Mouse (Mus musculus): Measurements from ENCODE around the gene Dgcr2. TPM values are rescaled to one million over a fixed set of nuclear protein-coding genes. Genes with fewer than 3 reads are reported as not detected.

Gene Dgcr2
- total and polyA plus RNA-seq, 3 experiments = 20.5 to 27.8 (median 25.5) TPM

DNA sequence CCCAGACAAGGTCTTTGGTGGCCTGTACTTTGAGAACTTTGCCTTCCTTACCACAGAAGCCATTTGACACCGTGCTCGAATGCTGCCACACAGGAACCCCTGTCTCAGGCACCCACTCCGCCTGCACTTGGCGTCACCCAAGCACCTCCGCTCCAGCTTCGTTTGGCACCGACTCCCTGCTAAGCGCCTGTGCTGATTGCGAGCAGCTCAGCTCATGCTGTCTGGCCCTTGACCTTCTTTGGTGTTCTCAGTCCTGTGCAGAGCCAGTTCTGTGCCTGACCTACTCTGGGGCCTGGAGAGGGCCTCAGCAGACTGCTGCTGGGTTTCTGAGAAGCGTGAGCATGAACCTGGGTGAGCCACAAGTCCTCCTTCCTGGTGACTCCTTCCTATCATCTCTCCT is 38.4 kb upstream of the Dgcr2 start:
- no peak for TF ChIP-seq GATA2 (IDR thresholded peaks at IDR 0.05; ENCODE audit: borderline replicate concordance, low read depth, low read length)
- no peak for TF ChIP-seq GATA1 (IDR thresholded peaks at IDR 0.05; ENCODE audit: borderline replicate concordance, low read length)
- TF ChIP-seq POLR2AphosphoS5 (IDR thresholded peaks at IDR 0.05; ENCODE audit: insufficient replicate concordance, low read depth, low read length) = no peak
- no peak for TF ChIP-seq CTCF (IDR thresholded peaks at IDR 0.05; ENCODE audit: low read depth, low read length)
- TF ChIP-seq TAL1 (conservative IDR thresholded peaks at IDR 0.05; ENCODE audit: low read depth, low read length) = no peak
- Histone ChIP-seq H3K4me3 (ENCODE audit: low read depth, low read length) (no peak overlapping the region), H3K4me1 (ENCODE audit: insufficient read depth, low read depth, low read length) (peaks cover 24% of the 10 kb centered on the region), H3K9me3 (replicated peaks) (no peaks in the 10 kb centered on the region), H3K36me3 (replicated peaks) (no peaks in the 10 kb centered on the region), H3K27me3 (ENCODE audit: insufficient read depth, low read length) (peaks cover 58% of the 10 kb centered on the region)
- ATAC-seq (ENCODE audit: extremely low read depth, insufficient number of reproducible peaks, low FRiP score, poor library complexity, severe bottlenecking) (no peak), DNase-seq (ENCODE audit: low spot score) (no peak)

DNA sequence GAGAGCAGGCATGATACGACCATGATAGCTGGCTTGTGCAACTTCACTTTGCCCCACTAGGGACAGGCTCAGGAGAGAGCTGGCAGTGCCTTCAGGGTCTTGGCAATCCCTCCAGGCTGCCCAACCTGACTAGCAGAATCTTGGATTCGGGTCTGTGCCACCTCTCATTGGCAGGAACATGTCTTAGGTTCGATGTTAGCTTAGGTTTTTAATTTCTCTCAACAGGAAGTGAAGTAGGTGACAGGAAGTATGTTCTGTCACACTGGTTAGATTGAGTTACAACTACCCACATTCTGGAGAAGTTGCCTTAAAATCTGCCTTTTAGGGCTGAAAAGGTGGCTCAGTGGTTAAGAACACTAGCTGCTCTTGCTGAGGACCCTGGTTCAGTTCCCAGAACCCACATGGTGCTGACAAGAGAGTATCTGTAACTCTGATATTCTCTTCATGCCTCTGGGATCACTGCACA is 36.1 kb upstream of the Dgcr2 start:
- no peak; the same call in 1 of the 2 replicates for ATAC-seq (ENCODE audit: extremely low read depth, insufficient number of reproducible peaks, low FRiP score, poor library complexity, severe bottlenecking)
- DNase-seq (ENCODE audit: low spot score) = no peak
- no peak overlapping the region for H3K4me3 ChIP-seq (ENCODE audit: low read depth, low read length)
- H3K4me1 ChIP-seq (ENCODE audit: insufficient read depth, low read depth, low read length) = peaks cover 28% of the 10 kb centered on the region
- peaks cover 63% of the 10 kb centered on the region for H3K27me3 ChIP-seq (ENCODE audit: insufficient read depth, low read length)
- TF ChIP-seq TAL1 (conservative IDR thresholded peaks at IDR 0.05; ENCODE audit: low read depth, low read length) (no peak), CTCF (IDR thresholded peaks at IDR 0.05; ENCODE audit: low read depth, low read length) (no peak)
- H3K36me3 ChIP-seq (replicated peaks) = no peaks in the 10 kb centered on the region
- no peaks in the 10 kb centered on the region for H3K9me3 ChIP-seq (replicated peaks)

DNA sequence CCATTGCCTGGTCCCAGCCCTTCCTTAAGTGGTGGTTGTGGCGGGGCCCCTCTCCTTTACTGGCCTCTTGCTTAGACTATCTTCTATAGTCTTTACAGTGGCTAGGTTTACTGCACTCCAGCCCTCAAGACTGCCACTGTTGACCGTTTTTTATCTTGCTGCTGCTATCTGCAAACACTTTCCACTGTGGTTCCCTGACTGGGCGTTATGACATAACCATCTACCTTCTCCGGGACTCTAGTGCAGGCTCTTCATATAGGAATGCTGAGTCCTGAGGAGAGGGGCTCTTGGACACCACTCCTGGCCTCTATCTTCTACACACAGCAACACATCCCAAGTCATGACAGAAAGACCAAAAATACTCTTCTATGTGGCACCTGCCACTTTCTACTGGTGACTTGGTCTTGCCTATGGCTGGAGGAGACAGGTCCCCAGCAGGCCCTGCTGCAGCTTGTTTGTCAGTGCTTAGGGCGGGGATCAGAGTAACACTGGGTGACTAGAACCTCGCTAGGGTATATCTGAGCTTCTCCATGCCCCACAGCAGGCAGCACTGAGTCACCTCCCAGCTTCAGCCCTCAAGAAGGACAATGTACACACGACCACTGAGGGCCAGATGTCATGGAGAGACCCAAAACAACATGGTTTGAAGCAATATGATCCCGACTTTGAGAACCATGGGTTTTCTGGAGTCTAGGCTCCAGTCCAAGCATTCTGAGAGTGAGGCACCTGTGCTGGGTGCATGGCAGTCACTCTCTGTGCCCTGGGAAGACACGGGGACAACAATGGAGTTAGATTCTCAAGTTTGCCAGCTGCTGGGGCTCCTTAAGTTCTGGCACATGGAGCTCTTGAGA is 35.5 kb upstream of the Dgcr2 start:
- Histone ChIP-seq H3K9me3 (replicated peaks) (no peaks in the 10 kb centered on the region), H3K36me3 (replicated peaks) (no peaks in the 10 kb centered on the region), H3K27me3 (ENCODE audit: insufficient read depth, low read length) (peaks cover 62% of the 10 kb centered on the region), H3K4me1 (ENCODE audit: insufficient read depth, low read depth, low read length) (peaks cover 29% of the 10 kb centered on the region), H3K4me3 (ENCODE audit: low read depth, low read length) (no peak overlapping the region)
- DNase-seq (ENCODE audit: low spot score) (no peak), ATAC-seq (ENCODE audit: extremely low read depth, insufficient number of reproducible peaks, low FRiP score, poor library complexity, severe bottlenecking) (no peak)
- TF ChIP-seq GATA1 (IDR thresholded peaks at IDR 0.05; ENCODE audit: borderline replicate concordance, low read length) (no peak), TAL1 (conservative IDR thresholded peaks at IDR 0.05; ENCODE audit: low read depth, low read length) (no peak), POLR2AphosphoS5 (IDR thresholded peaks at IDR 0.05; ENCODE audit: insufficient replicate concordance, low read depth, low read length) (no peak), CTCF (IDR thresholded peaks at IDR 0.05; ENCODE audit: low read depth, low read length) (no peak), GATA2 (IDR thresholded peaks at IDR 0.05; ENCODE audit: borderline replicate concordance, low read depth, low read length) (no peak)

DNA sequence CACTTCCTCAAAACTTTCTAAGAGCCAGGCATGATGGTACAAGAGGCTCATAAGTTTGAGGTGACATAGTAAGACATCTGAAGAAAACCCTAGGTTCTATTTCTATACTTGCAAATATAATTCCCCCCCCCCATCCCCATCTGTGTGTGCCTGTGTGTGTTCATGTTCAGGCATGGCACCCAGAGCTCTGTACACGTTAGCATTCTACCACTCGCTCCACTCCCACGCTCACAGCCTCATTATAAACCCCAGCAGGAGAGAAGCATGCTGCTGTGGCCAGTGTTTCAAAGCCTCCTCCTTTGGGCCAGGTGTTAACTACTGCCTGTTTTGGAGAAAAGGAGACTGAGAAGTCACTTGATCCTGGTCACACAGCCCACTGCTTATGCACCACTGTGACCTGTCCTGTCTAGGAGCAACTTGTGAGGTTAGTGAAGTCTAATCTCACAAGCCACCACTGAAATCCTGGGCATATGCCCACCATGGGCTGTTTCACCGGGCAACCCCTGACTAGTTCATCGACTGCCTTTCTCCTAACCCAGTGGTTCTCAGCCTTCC is 33.6 kb upstream of the Dgcr2 start:
- H3K4me3 ChIP-seq (ENCODE audit: low read depth, low read length) = no peak overlapping the region
- H3K9me3 ChIP-seq (replicated peaks) = no peaks in the 10 kb centered on the region
- TF ChIP-seq GATA1 (IDR thresholded peaks at IDR 0.05; ENCODE audit: borderline replicate concordance, low read length) (no peak), GATA2 (IDR thresholded peaks at IDR 0.05; ENCODE audit: borderline replicate concordance, low read depth, low read length) (no peak), CTCF (IDR thresholded peaks at IDR 0.05; ENCODE audit: low read depth, low read length) (no peak), TAL1 (conservative IDR thresholded peaks at IDR 0.05; ENCODE audit: low read depth, low read length) (no peak), POLR2AphosphoS5 (IDR thresholded peaks at IDR 0.05; ENCODE audit: insufficient replicate concordance, low read depth, low read length) (no peak)
- H3K4me1 ChIP-seq (ENCODE audit: insufficient read depth, low read depth, low read length) = peaks cover 27% of the 10 kb centered on the region
- peaks cover 4% of the 10 kb centered on the region for H3K36me3 ChIP-seq (replicated peaks)
- ATAC-seq (ENCODE audit: extremely low read depth, insufficient number of reproducible peaks, low FRiP score, poor library complexity, severe bottlenecking) (no peak), DNase-seq (ENCODE audit: low spot score) (no peak)
- peaks cover 47% of the 10 kb centered on the region for H3K27me3 ChIP-seq (ENCODE audit: insufficient read depth, low read length)

DNA sequence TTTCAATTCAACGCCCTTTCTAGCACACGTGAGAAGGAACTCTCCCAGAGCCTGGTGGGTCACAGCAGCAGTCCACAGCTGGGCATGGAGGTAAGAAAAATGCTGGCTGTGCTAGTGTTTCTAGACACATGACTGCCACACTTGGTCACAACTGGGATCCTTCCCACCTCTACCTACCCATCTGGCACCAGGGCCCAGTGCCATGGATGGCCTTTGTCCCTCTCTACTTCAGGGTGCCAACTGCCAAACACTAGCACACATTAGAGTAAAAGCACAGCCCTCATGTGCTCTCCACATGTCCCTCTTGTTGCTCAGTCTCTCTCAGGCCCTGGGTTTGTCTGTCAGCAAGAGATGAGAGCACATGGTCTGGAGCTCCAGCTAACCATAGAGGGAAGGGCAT is 31.3 kb upstream of the Dgcr2 start:
- DNase-seq (ENCODE audit: low spot score) (no peak), ATAC-seq (ENCODE audit: extremely low read depth, insufficient number of reproducible peaks, low FRiP score, poor library complexity, severe bottlenecking) (no peak)
- H3K27me3 ChIP-seq (ENCODE audit: insufficient read depth, low read length) = peaks cover 26% of the 10 kb centered on the region
- TF ChIP-seq GATA1 (IDR thresholded peaks at IDR 0.05; ENCODE audit: borderline replicate concordance, low read length) = no peak
- no peak for TF ChIP-seq POLR2AphosphoS5 (IDR thresholded peaks at IDR 0.05; ENCODE audit: insufficient replicate concordance, low read depth, low read length)
- TF ChIP-seq CTCF (IDR thresholded peaks at IDR 0.05; ENCODE audit: low read depth, low read length) = no peak
- TF ChIP-seq TAL1 (conservative IDR thresholded peaks at IDR 0.05; ENCODE audit: low read depth, low read length) = no peak
- no peak for TF ChIP-seq GATA2 (IDR thresholded peaks at IDR 0.05; ENCODE audit: borderline replicate concordance, low read depth, low read length)
- no peaks in the 10 kb centered on the region for H3K9me3 ChIP-seq (replicated peaks)
- peaks cover 51% of the 10 kb centered on the region for H3K4me1 ChIP-seq (ENCODE audit: insufficient read depth, low read depth, low read length)
- no peak overlapping the region for H3K4me3 ChIP-seq (ENCODE audit: low read depth, low read length)
- peaks cover 28% of the 10 kb centered on the region for H3K36me3 ChIP-seq (replicated peaks)

DNA sequence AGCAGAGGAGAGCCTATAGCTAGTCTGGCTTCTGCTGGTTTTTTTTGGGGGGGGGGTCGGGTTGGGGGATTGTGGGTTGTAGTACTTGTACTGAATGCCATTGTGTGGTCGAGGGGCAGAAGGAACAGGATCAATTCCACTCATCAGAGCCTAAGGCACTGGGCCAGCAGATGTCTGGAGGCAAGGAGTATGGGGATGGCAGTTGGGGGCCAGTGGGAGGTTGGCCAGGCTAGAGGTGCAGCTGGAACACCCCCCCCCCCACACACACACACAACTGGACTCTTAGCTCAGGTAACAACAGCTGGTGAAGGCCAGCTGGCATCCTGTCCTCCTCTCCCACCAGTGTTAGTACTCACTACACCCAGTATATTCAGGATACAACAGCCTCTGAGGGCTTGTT is 30.8 kb upstream of the Dgcr2 start:
- ATAC-seq (ENCODE audit: extremely low read depth, insufficient number of reproducible peaks, low FRiP score, poor library complexity, severe bottlenecking) = no peak
- Histone ChIP-seq H3K4me3 (ENCODE audit: low read depth, low read length) (no peak overlapping the region; the same call in 1 of the 2 replicates), H3K4me1 (ENCODE audit: insufficient read depth, low read depth, low read length) (peaks cover 55% of the 10 kb centered on the region), H3K27me3 (ENCODE audit: insufficient read depth, low read length) (peaks cover 22% of the 10 kb centered on the region), H3K9me3 (replicated peaks) (no peaks in the 10 kb centered on the region), H3K36me3 (replicated peaks) (peaks cover 32% of the 10 kb centered on the region)
- TF ChIP-seq TAL1 (conservative IDR thresholded peaks at IDR 0.05; ENCODE audit: low read depth, low read length) (no peak), GATA2 (IDR thresholded peaks at IDR 0.05; ENCODE audit: borderline replicate concordance, low read depth, low read length) (no peak)
- no peak for DNase-seq (ENCODE audit: low spot score)

Data from G1E (cell line).